Mouse (Mus musculus) embryo, embryonic 10.5 days (tissue): ENCODE measurements around the gene Hist1h4h.

Source experiments
- DNase-seq: peaks from one replicate; pipeline ENCODE4 v3.0.0-alpha.2; 2015; ENCODE audit warnings: low spot score

Hist1h4h gene

GRCm38 (mm10) chr13:23513517-23513916 is 17.3 kb upstream of the Hist1h4h start:
- no peak for DNase-seq

- DNase-seq, result no peak
These were observed 15.6 kb upstream of the Hist1h4h start for GRCm38 (mm10) chr13:23515281-23515680.

GRCm38 (mm10) chr13:23515826-23516620 is 14.8 kb upstream of the Hist1h4h start:
- DNase-seq, result peak; percentile 52

GRCm38 (mm10) chr13:23516822-23517602 is 13.8 kb upstream of the Hist1h4h start:
- DNase-seq, result peak; percentile 90

GRCm38 (mm10) chr13:23517603-23518294 is 13.1 kb upstream of the Hist1h4h start:
- DNase-seq, result peak; percentile 93

- DNase-seq, result no peak
These were observed 12.6 kb upstream of the Hist1h4h start for GRCm38 (mm10) chr13:23518295-23518603.

- DNase-seq, result peak; percentile 95
These were observed 12.0 kb upstream of the Hist1h4h start for GRCm38 (mm10) chr13:23518885-23519284.

GRCm38 (mm10) chr13:23519416-23519815 is 11.4 kb upstream of the Hist1h4h start:
- DNase-seq, result peak; percentile 96

- peak; percentile 92 for DNase-seq
These were observed 9.1 kb upstream of the Hist1h4h start for GRCm38 (mm10) chr13:23521703-23522102.

GRCm38 (mm10) chr13:23523976-23524375 is 6.9 kb upstream of the Hist1h4h start:
- no peak for DNase-seq

GRCm38 (mm10) chr13:23524654-23525053 is 6.2 kb upstream of the Hist1h4h start:
- peak; percentile 92 for DNase-seq

GRCm38 (mm10) chr13:23525901-23526300 is 4.9 kb upstream of the Hist1h4h start:
- DNase-seq, result peak; percentile 81

GRCm38 (mm10) chr13:23526312-23526711 is 4.5 kb upstream of the Hist1h4h start:
- peak; percentile 98 for DNase-seq

- peak; percentile 60 for DNase-seq
These were observed 1.8 kb upstream of the Hist1h4h start for GRCm38 (mm10) chr13:23529005-23529404.

GRCm38 (mm10) chr13:23529480-23530165 is 1.2 kb upstream of the Hist1h4h start:
- peak; percentile 22 for DNase-seq

- peak; percentile 83 for DNase-seq
These were observed 509 bp upstream of the Hist1h4h start for GRCm38 (mm10) chr13:23530181-23530900.

- peak; percentile 66 for DNase-seq
These were observed 1.6 kb downstream of the Hist1h4h start for GRCm38 (mm10) chr13:23532262-23533075.

GRCm38 (mm10) chr13:23533560-23534367 is 2.9 kb downstream of the Hist1h4h start, which contains the start of gene Hist1h2af:
TSS of gene Hist1h2af (plus strand) at chr13:23533906.
- peak; percentile 95 for DNase-seq

- no peak for DNase-seq
These were observed 3.7 kb downstream of the Hist1h4h start for GRCm38 (mm10) chr13:23534368-23535131.
